Comparison of ENCODE assay signal across 26 mouse cellular contexts in genomic region chr8:60681811-60682210, GRCm38 (mm10).
"Had no signal": no experiment of that assay in that cellular context is flagged by ENCODE, and none has a peak within 500 bp of the region (broad histone marks: within the 10 kb centered on the region; RNA-seq: fewer than 3 reads in every experiment).

No protein-coding gene starts in this region.

- H3K27me3 ChIP-seq: forebrain, embryonic 15.5 days; heart, embryonic 12.5 days; hindbrain, embryonic 12.5 days; limb, embryonic 12.5 days; liver, embryonic 13.5 days; liver, embryonic 15.5 days had no signal

- H3K27ac ChIP-seq: forebrain, embryonic 15.5 days; heart, embryonic 10.5 days; hindbrain, embryonic 10.5 days; hindbrain, embryonic 12.5 days; hindbrain, embryonic 14.5 days; kidney, postnatal 0 days; left cerebral cortex, adult 2 months; limb, embryonic 10.5 days; limb, embryonic 12.5 days; liver, embryonic 13.5 days; liver, embryonic 15.5 days had no signal

- H3K4me1 ChIP-seq: forebrain, embryonic 15.5 days; heart, embryonic 10.5 days; heart, embryonic 12.5 days; hindbrain, embryonic 10.5 days; hindbrain, embryonic 12.5 days; limb, embryonic 10.5 days; liver, embryonic 13.5 days; liver, embryonic 15.5 days had no signal

- H3K4me2 ChIP-seq: forebrain, embryonic 15.5 days; heart, embryonic 12.5 days; hindbrain, embryonic 12.5 days; hindbrain, embryonic 14.5 days; limb, embryonic 12.5 days; liver, embryonic 11.5 days; liver, embryonic 13.5 days; liver, embryonic 15.5 days had no signal

- DNase-seq: forebrain, postnatal 0 days; gastrocnemius, postnatal 14 days; gastrocnemius, postnatal 36 days; heart, adult 18-20 months; heart, postnatal 10 days; heart, postnatal 4 days; kidney, adult 11 months; kidney, postnatal 14 days; layer of hippocampus, adult 9-11 months; layer of hippocampus, postnatal 36 days; liver; liver, embryonic 13.5 days had no signal

- H3K4me3 ChIP-seq: forebrain, embryonic 15.5 days; heart, embryonic 10.5 days; heart, embryonic 12.5 days; hindbrain, embryonic 10.5 days; hindbrain, embryonic 12.5 days; left cerebral cortex, adult 2 months; limb, embryonic 10.5 days; limb, embryonic 12.5 days; liver, embryonic 13.5 days; liver, embryonic 15.5 days had no signal

- H3K9ac ChIP-seq: forebrain, embryonic 15.5 days; forebrain, postnatal 0 days; heart, embryonic 12.5 days; hindbrain, embryonic 12.5 days; hindbrain, embryonic 14.5 days; limb, embryonic 12.5 days; liver, embryonic 13.5 days; liver, embryonic 15.5 days had no signal

- ATAC-seq: forebrain, embryonic 15.5 days; forebrain, postnatal 0 days; hindbrain, embryonic 16.5 days; inflammation-experienced regulatory T-cells, adult 6 months had no signal

- H3K36me3 ChIP-seq: forebrain, embryonic 15.5 days; heart, embryonic 10.5 days; heart, embryonic 12.5 days; hindbrain, embryonic 10.5 days; hindbrain, embryonic 12.5 days; limb, embryonic 10.5 days; limb, embryonic 12.5 days; liver, embryonic 13.5 days; liver, embryonic 15.5 days had no signal

- H3K9me3 ChIP-seq: forebrain, embryonic 15.5 days; heart, embryonic 10.5 days; hindbrain, embryonic 10.5 days; hindbrain, embryonic 12.5 days; limb, embryonic 10.5 days; limb, embryonic 12.5 days; liver, embryonic 13.5 days; liver, embryonic 15.5 days had no signal
